Mouse (Mus musculus): ENCODE measurements around the gene Ccnl2. TPM values are rescaled to one million over a fixed set of nuclear protein-coding genes. Genes with fewer than 3 reads are reported as not detected.

The Ccnl2 gene
- polyA plus RNA-seq, 1 experiment: 233 TPM

GRCm38 (mm10) chr4:155790021-155790489, 22.2 kb upstream of the Ccnl2 start, which contains the start of gene Ankrd65:
Gene Ankrd65 (plus strand): TSS chr4:155790439.
- DNase-seq (ENCODE audit: low spot score): no peak

DNA sequence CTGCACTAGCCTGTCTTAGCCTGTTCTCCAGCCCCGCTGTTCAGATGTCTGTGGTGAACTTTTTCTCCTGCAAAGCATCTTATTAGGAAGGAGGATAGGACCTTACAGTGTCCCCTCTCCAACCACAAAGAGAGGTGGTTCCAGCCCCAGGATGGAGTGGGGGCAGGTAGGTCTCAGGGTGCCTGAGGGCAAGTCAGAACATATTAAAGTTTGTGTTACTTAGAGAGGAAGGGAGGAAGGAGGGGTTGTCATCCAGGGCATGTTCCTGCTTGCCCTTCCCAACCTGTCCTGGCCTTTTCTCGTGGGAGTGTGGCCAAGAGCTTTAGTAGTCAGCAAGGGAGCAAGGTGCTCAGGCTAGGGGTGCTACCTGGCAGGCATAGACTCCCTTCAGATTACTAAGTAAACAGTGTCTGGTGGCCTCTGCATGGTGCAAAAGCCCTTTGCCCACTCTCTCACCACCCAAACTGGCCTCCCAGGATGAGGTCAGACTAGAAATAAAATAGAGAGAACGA, 21.6 kb upstream of the Ccnl2 start:
- peak; percentile 41 for DNase-seq (ENCODE audit: low spot score)

DNA sequence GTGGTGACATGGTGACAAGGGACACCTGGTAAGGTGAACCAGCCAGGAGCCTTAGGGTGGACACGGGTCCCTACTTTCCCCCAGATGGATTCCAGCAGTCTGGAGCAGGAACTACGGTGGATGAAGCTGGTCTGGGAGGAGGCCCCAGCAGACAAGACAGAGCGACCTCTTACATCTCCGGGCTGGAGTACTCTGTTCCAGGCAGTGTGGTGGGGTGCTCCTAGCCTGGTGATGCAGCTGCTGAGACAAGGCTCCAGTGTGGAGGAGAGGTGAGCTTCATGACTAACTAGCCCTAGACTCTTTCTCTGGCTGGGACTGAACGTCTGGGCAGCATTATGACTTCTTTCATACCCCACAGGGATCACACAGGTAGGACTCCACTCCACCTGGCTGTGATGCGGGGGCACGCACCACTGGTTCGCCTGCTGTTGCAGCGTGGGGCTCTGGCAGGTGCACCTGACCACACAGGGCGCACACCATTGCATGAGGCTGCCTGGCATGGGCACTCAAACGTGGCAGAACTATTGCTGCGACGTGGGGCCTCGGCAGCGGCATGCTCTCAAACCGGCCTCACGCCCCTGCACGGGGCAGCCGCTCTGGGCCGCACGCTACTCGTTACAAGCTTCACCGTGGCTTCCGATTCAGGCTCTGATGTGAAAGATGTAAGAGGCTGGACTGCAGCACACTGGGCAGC, 20.9 kb upstream of the Ccnl2 start:
- no peak for DNase-seq (ENCODE audit: low spot score)

DNA sequence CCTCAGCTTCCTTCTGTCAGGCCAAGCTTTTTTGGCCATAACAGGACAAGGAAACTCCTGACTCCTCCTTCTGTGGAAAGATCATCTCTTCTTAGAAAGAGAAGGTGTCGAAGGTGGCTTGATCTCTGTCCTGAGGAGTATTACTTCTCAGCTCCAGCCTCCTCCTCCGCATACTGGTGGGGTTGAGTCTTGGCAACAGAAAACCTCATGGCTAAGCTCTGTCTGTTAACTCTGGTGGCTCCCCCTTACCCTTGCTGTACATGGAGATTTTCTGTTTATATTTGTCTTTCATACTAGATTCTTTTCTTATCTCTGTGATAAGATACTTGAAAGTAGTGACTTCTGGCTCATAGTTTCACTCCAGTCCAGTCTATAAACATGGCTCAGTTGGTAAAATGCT, 18.6 kb upstream of the Ccnl2 start:
- no peak for DNase-seq (ENCODE audit: low spot score)

DNA sequence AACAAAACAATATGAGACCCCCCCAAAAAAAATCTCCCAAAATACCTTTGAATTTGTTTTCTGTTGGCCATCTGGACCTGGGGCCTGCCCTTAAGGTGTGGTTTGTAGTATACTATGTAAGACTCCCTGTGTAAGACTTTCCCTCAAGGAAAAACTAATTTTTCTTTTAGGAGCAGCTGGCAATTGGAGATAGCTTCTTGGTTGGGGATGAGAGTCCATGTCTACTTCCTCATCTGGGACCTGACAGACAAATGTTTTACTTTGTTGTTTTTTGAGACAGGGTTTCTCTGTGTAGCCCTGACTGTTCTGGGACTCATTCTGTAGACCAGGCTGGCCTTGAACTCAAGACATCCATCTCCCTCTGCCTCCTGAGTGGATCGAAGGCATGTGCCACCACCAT, 10.2 kb upstream of the Ccnl2 start:
- no peak for DNase-seq (ENCODE audit: low spot score)

GRCm38 (mm10) chr4:155802741-155803339, 9.4 kb upstream of the Ccnl2 start, which contains the start of gene Mrpl20:
Gene Mrpl20 (plus strand): TSS chr4:155802878.
- no peak for DNase-seq (ENCODE audit: low spot score)

- peak; percentile 97 for DNase-seq (ENCODE audit: low spot score)
Measured at GRCm38 (mm10) chr4:155803340-155804041, 8.8 kb upstream of the Ccnl2 start.

DNA sequence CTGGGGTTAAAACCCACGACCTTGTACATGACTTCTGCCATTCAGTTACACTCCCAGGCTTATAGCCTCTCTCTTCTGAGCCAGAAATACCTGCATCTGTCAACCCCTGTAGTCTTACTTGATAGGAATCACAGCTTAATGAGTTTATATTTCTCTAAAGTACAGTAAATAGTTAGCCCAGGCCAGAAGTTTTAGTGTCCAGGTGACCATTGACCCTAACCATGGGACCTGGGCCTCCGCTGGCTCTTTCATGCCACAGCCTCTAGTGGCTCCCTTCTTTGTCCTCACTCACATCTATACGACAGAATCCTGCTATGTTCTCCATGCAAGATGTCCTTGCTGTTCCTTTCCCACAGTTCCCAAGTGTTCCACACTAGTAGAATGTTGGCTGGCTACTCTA, 4.4 kb upstream of the Ccnl2 start:
- DNase-seq (ENCODE audit: low spot score): no peak

DNA sequence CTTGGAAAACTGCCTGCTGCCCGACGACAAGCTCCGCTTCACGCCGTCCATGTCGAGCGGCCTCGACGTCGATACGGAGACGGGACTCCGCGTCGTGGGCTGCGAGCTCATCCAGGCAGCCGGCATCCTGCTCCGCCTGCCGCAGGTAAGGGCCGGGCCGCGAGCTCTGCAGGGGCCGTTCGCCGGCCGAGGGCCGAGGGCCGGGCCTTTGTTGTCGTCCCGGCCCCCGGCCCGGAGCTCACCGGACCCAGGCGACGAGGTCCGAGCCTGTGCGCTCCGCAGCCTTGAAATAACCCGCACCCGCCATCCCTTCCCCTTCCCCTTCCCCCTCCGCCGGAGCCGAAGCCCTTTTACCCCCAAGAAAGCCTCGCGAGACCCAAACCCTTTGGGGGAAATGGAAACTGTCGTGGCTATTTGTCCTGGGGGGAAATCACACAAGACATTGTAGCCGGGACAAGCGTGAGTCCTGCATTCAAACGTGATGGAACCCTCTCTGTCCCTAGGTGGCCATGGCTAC, 434 bp downstream of the Ccnl2 start:
- DNase-seq (ENCODE audit: low spot score): no peak

GRCm38 (mm10) chr4:155817533-155817932, 5.2 kb downstream of the Ccnl2 start:
- DNase-seq (ENCODE audit: low spot score): no peak

- no peak for DNase-seq (ENCODE audit: low spot score)
Measured at GRCm38 (mm10) chr4:155821025-155821424, 8.7 kb downstream of the Ccnl2 start.

GRCm38 (mm10) chr4:155823443-155823842, 11.2 kb downstream of the Ccnl2 start:
- DNase-seq (ENCODE audit: low spot score): no peak

GRCm38 (mm10) chr4:155829866-155830265, 17.6 kb downstream of the Ccnl2 start:
- no peak for DNase-seq (ENCODE audit: low spot score)

DNA sequence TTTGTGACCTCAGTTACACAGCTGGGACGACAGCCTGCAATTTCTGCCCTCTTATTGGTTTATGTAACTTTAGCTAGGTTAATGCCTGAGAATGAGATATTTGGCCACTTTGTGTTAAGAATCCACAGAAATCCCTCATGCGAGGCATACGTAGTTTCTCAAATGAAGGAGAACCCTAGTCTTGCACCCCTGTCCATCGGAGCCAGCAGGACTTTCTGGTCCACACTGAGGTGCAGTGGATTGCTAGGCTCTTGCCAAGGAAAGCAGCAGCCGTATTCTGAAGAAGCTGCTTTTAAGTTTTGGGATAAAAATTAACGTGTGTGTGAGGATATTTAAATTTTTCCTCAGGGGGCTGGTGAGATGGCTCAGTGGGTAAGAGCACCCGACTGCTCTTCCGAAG, 18.3 kb downstream of the Ccnl2 start:
- DNase-seq (ENCODE audit: low spot score): no peak

DNA sequence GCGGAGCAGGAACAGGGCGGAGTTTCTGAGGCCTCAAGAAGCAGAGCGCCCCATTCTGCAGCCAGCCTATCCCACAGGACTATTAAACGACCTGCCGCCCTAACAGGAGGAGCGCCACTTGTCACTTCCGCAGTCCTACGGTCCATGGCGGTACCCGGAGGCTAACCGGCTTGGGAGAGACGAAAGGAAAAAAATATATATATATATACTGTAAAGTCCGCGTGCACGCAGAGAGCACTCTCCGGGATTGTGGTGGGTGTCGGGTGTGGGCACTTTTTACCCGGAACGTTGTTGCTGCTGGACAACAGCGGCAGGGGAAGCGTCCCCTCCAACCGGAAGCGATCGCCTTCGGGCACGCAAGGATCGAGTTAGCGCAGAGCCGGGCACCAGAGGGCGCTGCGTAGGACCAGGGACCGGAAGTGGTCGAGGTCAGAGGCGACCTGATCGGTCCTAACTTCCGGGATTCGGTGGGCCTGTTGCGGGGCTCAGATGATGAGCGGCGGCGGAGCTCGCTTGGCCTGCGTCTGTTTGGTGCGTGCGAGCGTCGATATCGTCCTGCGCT, 19.0 kb downstream of the Ccnl2 start, which contains the start of gene Aurkaip1:
Aurkaip1 (plus strand) TSS at position 68 of the 562 bp plus-strand sequence.
- peak; percentile 91 for DNase-seq (ENCODE audit: low spot score)

- DNase-seq (ENCODE audit: low spot score): no peak
Measured at GRCm38 (mm10) chr4:155831831-155832230, 19.5 kb downstream of the Ccnl2 start.

- DNase-seq (ENCODE audit: low spot score): no peak
Measured at GRCm38 (mm10) chr4:155832321-155832720, 20.0 kb downstream of the Ccnl2 start.

GRCm38 (mm10) chr4:155833234-155833633, 20.9 kb downstream of the Ccnl2 start:
- no peak for DNase-seq (ENCODE audit: low spot score)

- no peak for DNase-seq (ENCODE audit: low spot score)
Measured at GRCm38 (mm10) chr4:155833836-155834235, 21.5 kb downstream of the Ccnl2 start.

- DNase-seq (ENCODE audit: low spot score): no peak
Measured at GRCm38 (mm10) chr4:155837404-155838010, 25.2 kb downstream of the Ccnl2 start.

Measured in urinary bladder, adult 2 months (tissue).